ENCODE assay signal across 7 mouse cellular contexts in the genomic region with DNA sequence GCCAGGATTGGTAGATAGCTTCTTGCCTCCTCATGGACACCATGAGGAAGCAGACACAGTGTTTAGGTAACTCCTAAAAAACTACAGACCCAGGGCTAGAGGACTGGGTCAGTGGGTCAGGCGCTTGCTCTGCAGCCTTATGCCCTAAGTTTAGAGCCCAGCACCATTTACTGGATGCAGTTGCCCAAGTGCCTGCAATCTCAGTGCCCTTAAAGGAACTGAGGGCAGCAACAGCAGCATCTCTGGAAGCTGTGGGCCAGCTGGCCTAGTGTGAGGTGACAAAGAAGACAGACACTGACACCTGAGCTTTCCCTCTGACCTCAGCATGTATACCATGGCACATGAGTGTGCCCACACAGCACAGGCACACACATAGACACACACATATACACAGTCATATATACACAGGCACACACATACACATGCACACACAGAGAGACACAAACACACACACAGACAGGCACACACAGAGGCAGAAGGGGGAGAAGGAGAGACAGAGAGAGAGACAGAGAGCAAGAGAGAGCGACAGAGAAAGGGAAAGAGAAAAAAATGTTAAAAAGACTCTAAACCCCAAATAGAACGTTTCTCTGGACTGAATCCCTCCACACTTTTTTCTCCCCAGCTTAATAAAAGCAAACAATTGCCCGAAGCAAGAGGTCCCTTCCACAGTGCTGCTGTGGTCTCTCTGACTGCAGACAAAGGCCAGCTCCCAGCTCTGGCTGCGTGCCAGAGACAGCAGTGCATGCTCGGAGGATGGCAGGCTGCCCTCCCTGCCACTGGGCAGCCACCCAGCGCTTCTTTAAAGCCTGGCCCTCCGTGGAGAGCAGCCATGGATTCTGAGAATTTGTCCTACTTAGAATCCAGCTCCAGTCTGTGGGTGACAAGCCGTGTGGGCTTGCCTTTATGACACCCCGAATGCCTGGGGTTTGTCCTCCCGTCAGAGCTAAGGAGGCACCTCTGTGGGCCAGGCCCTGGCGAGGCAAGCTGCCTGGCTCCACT.
DNase-seq lines count a peak whose midpoint lies in the region; ATAC-seq and TF ChIP-seq lines count a peak whose summit lies in the region.

No protein-coding gene starts in this region.

- no peak overlapping the region for H3K4me3 ChIP-seq in embryonic facial prominence, embryonic 13.5 days
- no peak overlapping the region for H3K4me3 ChIP-seq in kidney, embryonic 14.5 days (ENCODE audit: low read length)

- no peak overlapping the region for H3K4me2 ChIP-seq in embryonic facial prominence, embryonic 13.5 days
- H3K4me2 ChIP-seq in kidney, embryonic 14.5 days (replicated peaks; ENCODE audit: low read depth, low read length): no peak overlapping the region

- 0 out of 2 replicates have a peak, but pooled peaks have one; percentile 48 for ATAC-seq in embryonic facial prominence, embryonic 13.5 days (ENCODE audit: insufficient number of reproducible peaks, insufficient read depth, low FRiP score, low TSS enrichment, low read depth)
- 0 out of 2 replicates have a peak, but pooled peaks have one; percentile 64 for ATAC-seq in kidney, embryonic 14.5 days (ENCODE audit: low FRiP score, low TSS enrichment)
- no peak for ATAC-seq in megakaryocyte, adult 5-6 weeks (ENCODE audit: poor library complexity, severe bottlenecking)

- peak overlapping the region; percentile 11; the same call in 1 of the 2 replicates for H3K27ac ChIP-seq in embryonic facial prominence, embryonic 13.5 days
- no peak overlapping the region for H3K27ac ChIP-seq in kidney, embryonic 14.5 days (ENCODE audit: low read depth, low read length)

- no peaks in the 10 kb centered on the region for H3K36me3 ChIP-seq in embryonic facial prominence, embryonic 13.5 days
- no peaks in the 10 kb centered on the region for H3K36me3 ChIP-seq in kidney, embryonic 14.5 days (ENCODE audit: control insufficient read depth, insufficient read depth, low read length)

- H3K9me3 ChIP-seq in embryonic facial prominence, embryonic 13.5 days: no peaks in the 10 kb centered on the region
- H3K9me3 ChIP-seq in kidney, embryonic 14.5 days (ENCODE audit: control insufficient read depth, low read length): no peaks in the 10 kb centered on the region

- DNase-seq in brain, embryonic 14.5 days (ENCODE audit: low read depth): peak; percentile 94
- DNase-seq in heart, adult 18-20 months: peak; percentile 82 to 83
- peak; percentile 21 to 34 for DNase-seq in lung, adult 18-20 months
- DNase-seq in ovary, postnatal 36 days (ENCODE audit: low spot score): peak; percentile 83

- H3K4me1 ChIP-seq in embryonic facial prominence, embryonic 13.5 days: peaks cover 10% of the 10 kb centered on the region
- no peaks in the 10 kb centered on the region for H3K4me1 ChIP-seq in kidney, embryonic 14.5 days (ENCODE audit: control insufficient read depth, insufficient read depth, low read length)

- no peak for TF ChIP-seq CTCF in brain, embryonic 14.5 days (IDR thresholded peaks at IDR 0.05; ENCODE audit: borderline replicate concordance, extremely low read depth, insufficient read depth, insufficient read length)

- TF ChIP-seq POLR2A in brain, embryonic 14.5 days (IDR thresholded peaks at IDR 0.05; ENCODE audit: borderline replicate concordance, extremely low read depth, insufficient read depth, insufficient read length, poor library complexity, severe bottlenecking): no peak

- H3K27me3 ChIP-seq in embryonic facial prominence, embryonic 13.5 days: no peaks in the 10 kb centered on the region
- no peaks in the 10 kb centered on the region for H3K27me3 ChIP-seq in kidney, embryonic 14.5 days (ENCODE audit: control insufficient read depth, insufficient read depth, low read length)

- H3K9ac ChIP-seq in embryonic facial prominence, embryonic 13.5 days: peak overlapping the region; percentile 46; the same call in 1 of the 2 replicates
- H3K9ac ChIP-seq in kidney, embryonic 14.5 days (ENCODE audit: low read depth, low read length): no peak overlapping the region

- 49% methylated on average over 12 of the region's 12 CpGs for WGBS in embryonic facial prominence, embryonic 13.5 days
- WGBS in kidney, embryonic 14.5 days: 54% methylated on average over 12 of the region's 12 CpGs

Comparison
In these comparisons a context has a peak if more than half of its experiments do, and no peak if none do; other contexts are left out.
1. DNase-seq: peak in every context shown above with its lines; median percentile 94 in brain, embryonic 14.5 days; 83 in ovary, postnatal 36 days; 82 in heart, adult 18-20 months; 28 in lung, adult 18-20 months.